Mouse (Mus musculus) urinary bladder, postnatal 4 days (tissue): ENCODE measurements around the gene Mthfd2l.

Experiments
- DNase-seq, 2 experiments: peaks; one replicate each; pipeline ENCODE4 v3.0.0; 2021 to 2022; ENCODE audit warnings: low spot score in 2 of 2

Mthfd2l gene

DNA sequence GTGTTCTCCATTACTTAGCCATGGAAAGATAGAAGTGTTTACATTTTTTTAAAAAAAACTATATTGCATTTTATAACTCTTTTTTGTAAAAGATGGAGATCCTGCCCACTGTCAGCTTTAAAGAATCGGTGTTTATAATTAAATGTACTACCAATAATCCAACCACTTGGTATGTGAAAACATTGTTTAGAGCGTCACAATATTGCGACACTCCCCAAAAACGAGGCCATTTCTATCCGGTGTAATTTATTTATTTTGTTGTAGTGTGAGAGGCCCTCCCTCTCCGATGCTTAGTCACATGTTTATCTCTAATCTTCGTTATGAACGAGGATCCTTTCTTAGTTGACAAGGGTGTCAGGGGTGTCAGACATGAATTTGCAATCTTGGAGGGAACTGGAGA is 117.5 kb downstream of the Mthfd2l start:
- no peak for DNase-seq
